Mouse (Mus musculus) right cerebral cortex, postnatal 36 days (tissue): ENCODE measurements around the gene Gins2.

Experiments
- DNase-seq, 2 experiments: peaks; one replicate each; pipeline ENCODE4 v3.0.0; 2022; ENCODE audit warnings: low spot score in 2 of 2, mixed read lengths in 1 of 2

Gene Gins2

GRCm38 (mm10) chr8:120588908-120589771, at the start of gene Gins2:
Gene Gins2, minus strand, starts transcription at chr8:120589304.
- DNase-seq, result peak; percentile 99

- no peak for DNase-seq
Measured at GRCm38 (mm10) chr8:120634329-120634839, 45.3 kb upstream of the Gins2 start.

GRCm38 (mm10) chr8:120633665-120634271, 44.7 kb upstream of the Gins2 start:
- DNase-seq, result no peak

- no peak for DNase-seq
Measured at GRCm38 (mm10) chr8:120632969-120633664, 44.0 kb upstream of the Gins2 start.

GRCm38 (mm10) chr8:120631441-120632375, 42.6 kb upstream of the Gins2 start:
- no peak for DNase-seq

- DNase-seq, result no peak
Measured at GRCm38 (mm10) chr8:120630848-120631247, 41.7 kb upstream of the Gins2 start.

- DNase-seq, result no peak
Measured at GRCm38 (mm10) chr8:120630031-120630430, 40.9 kb upstream of the Gins2 start.

GRCm38 (mm10) chr8:120627298-120627697, 38.2 kb upstream of the Gins2 start:
- no peak for DNase-seq

GRCm38 (mm10) chr8:120626461-120626860, 37.4 kb upstream of the Gins2 start:
- no peak for DNase-seq

- DNase-seq, result no peak
Measured at GRCm38 (mm10) chr8:120623608-120624007, 34.5 kb upstream of the Gins2 start.

GRCm38 (mm10) chr8:120622161-120622560, 33.1 kb upstream of the Gins2 start:
- no peak for DNase-seq

GRCm38 (mm10) chr8:120620441-120620840, 31.3 kb upstream of the Gins2 start:
- no peak for DNase-seq

- peak; percentile 28 to 45 for DNase-seq
Measured at GRCm38 (mm10) chr8:120619235-120620180, 30.4 kb upstream of the Gins2 start.

- peak in 1 of 2 experiments; percentile 49 for DNase-seq
Measured at GRCm38 (mm10) chr8:120618110-120618509, 29.0 kb upstream of the Gins2 start.

GRCm38 (mm10) chr8:120616663-120617626, 27.8 kb upstream of the Gins2 start:
- no peak for DNase-seq

GRCm38 (mm10) chr8:120614491-120614890, 25.4 kb upstream of the Gins2 start:
- no peak for DNase-seq

GRCm38 (mm10) chr8:120610824-120611223, 21.7 kb upstream of the Gins2 start:
- no peak for DNase-seq

GRCm38 (mm10) chr8:120607885-120608284, 18.8 kb upstream of the Gins2 start:
- DNase-seq, result peak; percentile 40 to 62

- DNase-seq, result no peak
Measured at GRCm38 (mm10) chr8:120607460-120607859, 18.4 kb upstream of the Gins2 start.
